Mouse (Mus musculus): Measurements from ENCODE around the gene Ush2a. TPM values are rescaled to one million over a fixed set of nuclear protein-coding genes. Genes with fewer than 3 reads are reported as not detected.

The Ush2a gene
- polyA plus RNA-seq, 2 experiments, result 0.01 to 0.11 TPM

DNA sequence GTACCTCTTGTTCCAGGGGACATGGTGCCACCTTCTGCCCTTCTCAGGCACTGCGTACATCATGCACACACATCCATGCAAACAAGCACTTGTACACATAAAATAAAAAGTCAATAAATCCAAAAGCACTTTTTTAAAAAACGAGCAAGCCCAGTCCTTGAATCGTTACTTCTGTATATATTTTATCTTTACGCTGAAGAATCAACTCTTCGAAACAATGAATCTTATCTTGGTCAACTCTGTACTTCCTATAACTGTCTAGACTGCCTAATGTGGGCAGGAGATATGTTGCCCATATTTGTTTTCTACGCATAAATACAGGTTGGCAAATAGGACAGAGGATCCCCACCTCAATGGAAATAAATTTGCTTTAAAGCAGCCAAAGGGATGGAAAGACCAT is 585.4 kb downstream of the Ush2a start:
- Histone ChIP-seq H3K4me3 (replicated peaks; ENCODE audit: low read length) (no peak overlapping the region), H3K27me3 (ENCODE audit: control insufficient read depth, insufficient read depth, low read length) (no peaks in the 10 kb centered on the region), H3K9me3 (ENCODE audit: control insufficient read depth, low read length) (no peaks in the 10 kb centered on the region), H3K27ac (replicated peaks; ENCODE audit: low read depth, low read length) (no peak overlapping the region), H3K4me1 (ENCODE audit: control insufficient read depth, insufficient read depth, low read length) (no peaks in the 10 kb centered on the region), H3K9ac (ENCODE audit: low read depth, low read length, severe bottlenecking) (no peak overlapping the region), H3K36me3 (ENCODE audit: control insufficient read depth, insufficient read depth, low read length) (no peaks in the 10 kb centered on the region), H3K4me2 (replicated peaks; ENCODE audit: low read depth, low read length, severe bottlenecking) (no peak overlapping the region)
- 93% methylated on average over 6 of the region's 6 CpGs for WGBS
- DNase-seq (ENCODE audit: low spot score) (no peak), ATAC-seq (ENCODE audit: low FRiP score, low read depth) (no peak)
- TF ChIP-seq POLR2A (IDR thresholded peaks at IDR 0.05; ENCODE audit: borderline replicate concordance, extremely low read depth, insufficient read depth, insufficient read length), result no peak

DNA sequence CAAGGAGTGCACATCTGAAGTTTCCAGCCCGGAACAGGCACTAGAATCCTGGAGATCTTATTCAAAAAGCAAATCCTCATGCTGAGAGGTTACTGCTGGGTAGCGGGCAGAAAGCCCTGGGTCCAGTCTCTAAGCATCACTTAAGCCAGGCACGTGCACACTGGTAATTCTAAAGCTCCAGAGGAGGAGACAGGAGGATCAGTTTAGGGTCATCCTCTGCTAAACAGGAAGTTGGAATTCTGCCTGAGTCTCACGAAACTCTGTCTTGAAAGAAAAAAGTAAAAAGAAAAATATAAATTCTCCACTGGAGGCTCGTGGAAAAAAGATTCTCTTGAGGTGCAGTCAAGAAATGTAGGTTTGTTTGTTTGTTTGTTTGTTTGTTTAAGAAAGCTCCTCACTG is 591.0 kb downstream of the Ush2a start:
- no peak for TF ChIP-seq POLR2A (IDR thresholded peaks at IDR 0.05; ENCODE audit: borderline replicate concordance, extremely low read depth, insufficient read depth, insufficient read length)

DNA sequence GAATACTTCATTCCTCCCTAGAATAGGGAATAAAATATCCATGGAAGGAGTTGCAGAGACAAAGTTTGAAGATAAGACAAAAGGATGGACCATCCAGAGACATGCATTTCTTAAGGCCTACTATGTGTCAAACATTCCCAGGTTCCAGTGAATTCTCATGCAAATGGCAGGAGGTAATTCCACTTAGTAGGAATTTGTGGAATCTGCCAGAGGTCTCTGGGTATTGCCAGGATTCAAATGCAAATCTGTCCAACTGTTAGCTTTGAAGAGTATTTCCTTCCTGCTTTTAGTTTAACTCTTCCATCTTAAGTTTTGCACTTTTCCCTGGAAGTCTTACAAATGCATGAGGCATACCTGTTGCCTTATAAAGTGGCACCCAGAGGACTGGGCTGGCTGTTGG is 592.4 kb downstream of the Ush2a start:
- no peaks in the 10 kb centered on the region for H3K9me3 ChIP-seq (ENCODE audit: control insufficient read depth, low read length)
- H3K27ac ChIP-seq (replicated peaks; ENCODE audit: low read depth, low read length), result no peak overlapping the region
- H3K4me2 ChIP-seq (replicated peaks; ENCODE audit: low read depth, low read length, severe bottlenecking), result no peak overlapping the region
- H3K4me1 ChIP-seq (ENCODE audit: control insufficient read depth, insufficient read depth, low read length), result 0 out of 2 replicates have a peak, but pooled peaks cover 1% of the 10 kb centered on the region
- TF ChIP-seq POLR2A (IDR thresholded peaks at IDR 0.05; ENCODE audit: borderline replicate concordance, extremely low read depth, insufficient read depth, insufficient read length), result no peak
- H3K27me3 ChIP-seq (ENCODE audit: control insufficient read depth, insufficient read depth, low read length), result no peaks in the 10 kb centered on the region
- no peak overlapping the region for H3K4me3 ChIP-seq (replicated peaks; ENCODE audit: low read length)
- no peak for DNase-seq (ENCODE audit: low spot score)
- no peak for ATAC-seq (ENCODE audit: low FRiP score, low read depth)
- H3K9ac ChIP-seq (ENCODE audit: low read depth, low read length, severe bottlenecking), result no peak overlapping the region
- H3K36me3 ChIP-seq (ENCODE audit: control insufficient read depth, insufficient read depth, low read length), result no peaks in the 10 kb centered on the region

More for the DNA sequence above, 591.0 kb downstream of the Ush2a start:
- Histone ChIP-seq H3K27me3 (ENCODE audit: control insufficient read depth, insufficient read depth, low read length) (no peaks in the 10 kb centered on the region), H3K4me3 (replicated peaks; ENCODE audit: low read length) (no peak overlapping the region), H3K9me3 (ENCODE audit: control insufficient read depth, low read length) (no peaks in the 10 kb centered on the region), H3K4me2 (replicated peaks; ENCODE audit: low read depth, low read length, severe bottlenecking) (no peak overlapping the region), H3K9ac (ENCODE audit: low read depth, low read length, severe bottlenecking) (no peak overlapping the region), H3K36me3 (ENCODE audit: control insufficient read depth, insufficient read depth, low read length) (no peaks in the 10 kb centered on the region), H3K4me1 (ENCODE audit: control insufficient read depth, insufficient read depth, low read length) (no peaks in the 10 kb centered on the region), H3K27ac (replicated peaks; ENCODE audit: low read depth, low read length) (no peak overlapping the region)
- DNase-seq (ENCODE audit: low spot score) (no peak), ATAC-seq (ENCODE audit: low FRiP score, low read depth) (no peak)
- WGBS, result 71% methylated on average over 5 of the region's 5 CpGs

DNA sequence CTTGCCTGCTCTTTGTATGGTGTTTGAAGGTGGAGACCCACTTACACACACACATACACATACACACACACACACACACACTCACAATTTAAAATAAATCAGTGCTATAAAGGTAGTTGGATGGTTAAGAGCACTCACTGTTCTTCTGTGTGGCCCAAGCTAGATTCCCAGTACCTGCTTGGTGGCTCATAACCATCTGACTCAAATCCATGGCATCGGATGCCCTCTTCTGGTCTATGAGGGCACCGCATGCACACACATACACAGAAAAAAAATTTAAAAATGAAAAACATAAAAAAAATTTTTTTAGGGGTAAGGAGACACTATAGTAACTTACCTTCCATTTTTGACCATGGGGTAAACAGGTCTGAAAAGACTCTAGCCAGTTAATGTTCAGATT is 593.2 kb downstream of the Ush2a start:
- no peak overlapping the region for H3K4me2 ChIP-seq (replicated peaks; ENCODE audit: low read depth, low read length, severe bottlenecking)
- H3K27ac ChIP-seq (replicated peaks; ENCODE audit: low read depth, low read length), result no peak overlapping the region
- WGBS, result 100% methylated on average over 2 of the region's 2 CpGs
- no peaks in the 10 kb centered on the region for H3K36me3 ChIP-seq (ENCODE audit: control insufficient read depth, insufficient read depth, low read length)
- ATAC-seq (ENCODE audit: low FRiP score, low read depth) (no peak), DNase-seq (ENCODE audit: low spot score) (no peak)
- H3K4me3 ChIP-seq (replicated peaks; ENCODE audit: low read length), result no peak overlapping the region
- H3K27me3 ChIP-seq (ENCODE audit: control insufficient read depth, insufficient read depth, low read length), result no peaks in the 10 kb centered on the region
- no peak overlapping the region for H3K9ac ChIP-seq (ENCODE audit: low read depth, low read length, severe bottlenecking)
- TF ChIP-seq POLR2A (IDR thresholded peaks at IDR 0.05; ENCODE audit: borderline replicate concordance, extremely low read depth, insufficient read depth, insufficient read length), result no peak
- H3K4me1 ChIP-seq (ENCODE audit: control insufficient read depth, insufficient read depth, low read length), result peaks cover 5% of the 10 kb centered on the region
- no peaks in the 10 kb centered on the region for H3K9me3 ChIP-seq (ENCODE audit: control insufficient read depth, low read length)

DNA sequence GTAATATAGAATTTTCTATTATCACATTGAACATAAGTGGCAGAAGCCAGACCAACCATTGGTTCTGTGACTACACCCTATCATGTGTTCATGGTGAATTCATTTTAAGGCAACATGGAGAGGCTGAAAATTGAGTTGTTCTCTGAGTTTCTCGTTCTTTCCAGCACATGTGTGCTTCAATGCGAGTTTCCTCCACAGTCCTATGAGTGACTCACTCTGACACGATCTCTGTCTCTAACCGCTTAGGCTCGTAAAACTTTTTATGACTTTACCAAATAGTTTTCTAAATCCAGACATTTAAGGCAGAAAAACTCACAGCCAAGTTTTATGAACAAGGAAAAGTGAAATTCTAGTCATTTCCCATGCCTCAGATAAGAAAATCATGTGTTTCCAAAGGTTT is 597.9 kb downstream of the Ush2a start:
- H3K9ac ChIP-seq (ENCODE audit: low read depth, low read length, severe bottlenecking), result no peak overlapping the region
- no peak overlapping the region for H3K4me3 ChIP-seq (replicated peaks; ENCODE audit: low read length)
- peaks cover 14% of the 10 kb centered on the region for H3K4me1 ChIP-seq (ENCODE audit: control insufficient read depth, insufficient read depth, low read length)
- TF ChIP-seq POLR2A (IDR thresholded peaks at IDR 0.05; ENCODE audit: borderline replicate concordance, extremely low read depth, insufficient read depth, insufficient read length), result no peak
- H3K27me3 ChIP-seq (ENCODE audit: control insufficient read depth, insufficient read depth, low read length), result no peaks in the 10 kb centered on the region
- WGBS, result 16% methylated on average over 5 of the region's 5 CpGs
- H3K27ac ChIP-seq (replicated peaks; ENCODE audit: low read depth, low read length), result 0 out of 2 replicates have a peak overlapping the region, but pooled peaks have one; percentile 1
- H3K36me3 ChIP-seq (ENCODE audit: control insufficient read depth, insufficient read depth, low read length), result no peaks in the 10 kb centered on the region
- DNase-seq (ENCODE audit: low spot score) (peak; percentile 42), ATAC-seq (ENCODE audit: low FRiP score, low read depth) (peak; percentile 72; the same call in 1 of the 2 replicates)
- no peaks in the 10 kb centered on the region for H3K9me3 ChIP-seq (ENCODE audit: control insufficient read depth, low read length)
- no peak overlapping the region for H3K4me2 ChIP-seq (replicated peaks; ENCODE audit: low read depth, low read length, severe bottlenecking)

DNA sequence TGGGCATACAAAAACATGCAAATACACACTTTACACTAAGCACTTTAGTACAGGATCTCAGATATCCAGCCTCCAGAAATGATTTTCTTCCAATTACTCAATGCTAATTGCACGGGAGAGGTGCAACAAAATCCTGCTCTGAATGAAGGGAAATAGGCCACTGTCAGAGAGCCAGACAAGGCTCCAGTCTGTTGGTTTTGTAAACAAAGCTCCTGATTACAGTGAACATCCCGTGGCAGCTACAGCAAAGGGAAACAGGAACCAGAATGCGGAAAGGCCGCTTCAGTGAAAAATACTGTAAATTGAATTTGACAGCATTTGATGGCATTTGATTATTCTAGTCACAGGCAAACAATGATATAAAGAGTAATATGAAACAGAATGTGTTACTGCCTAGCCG is 604.1 kb downstream of the Ush2a start:
- no peak for DNase-seq (ENCODE audit: low spot score)
- H3K9ac ChIP-seq (ENCODE audit: low read depth, low read length, severe bottlenecking), result no peak overlapping the region
- 48% methylated on average over 5 of the region's 5 CpGs for WGBS

More for the DNA sequence above, 604.1 kb downstream of the Ush2a start:
- Histone ChIP-seq H3K4me3 (replicated peaks; ENCODE audit: low read length) (no peak overlapping the region), H3K36me3 (ENCODE audit: control insufficient read depth, insufficient read depth, low read length) (no peaks in the 10 kb centered on the region), H3K27ac (replicated peaks; ENCODE audit: low read depth, low read length) (no peak overlapping the region), H3K4me2 (replicated peaks; ENCODE audit: low read depth, low read length, severe bottlenecking) (no peak overlapping the region), H3K4me1 (ENCODE audit: control insufficient read depth, insufficient read depth, low read length) (peaks cover 2% of the 10 kb centered on the region; the same call in 1 of the 2 replicates), H3K27me3 (ENCODE audit: control insufficient read depth, insufficient read depth, low read length) (no peaks in the 10 kb centered on the region), H3K9me3 (ENCODE audit: control insufficient read depth, low read length) (no peaks in the 10 kb centered on the region)
- no peak for TF ChIP-seq POLR2A (IDR thresholded peaks at IDR 0.05; ENCODE audit: borderline replicate concordance, extremely low read depth, insufficient read depth, insufficient read length)
- ATAC-seq (ENCODE audit: low FRiP score, low read depth), result no peak
